In the genomic region with DNA sequence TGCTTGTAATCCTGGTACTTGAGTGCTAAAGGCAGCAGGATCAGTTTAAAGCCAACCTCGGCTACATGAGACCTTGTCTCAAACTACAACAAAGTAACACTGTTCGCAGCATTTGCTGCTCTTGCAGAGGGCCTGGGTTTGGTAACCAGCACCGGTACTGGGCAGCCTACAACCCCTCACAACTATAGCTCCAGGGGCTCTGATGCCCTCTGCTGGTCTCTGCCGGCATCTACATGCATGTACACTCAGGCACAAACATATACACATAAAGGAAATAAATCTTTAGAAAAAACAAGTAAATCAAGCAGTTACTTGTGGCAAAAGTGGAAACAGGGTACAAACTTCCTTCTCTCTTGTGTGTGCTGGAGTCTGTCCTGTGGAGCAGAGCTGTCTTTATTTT, we compare ENCODE assay signal across 12 mouse cellular contexts. TPM values are rescaled to one million over a fixed set of nuclear protein-coding genes. Genes with fewer than 3 reads are reported as not detected.
DNase-seq lines count a peak whose midpoint lies in the region; ATAC-seq lines count a peak whose summit lies in the region.
"Had no signal": no experiment of that assay in that cellular context is flagged by ENCODE, and none has a peak within 500 bp of the region (broad histone marks: within the 10 kb centered on the region; RNA-seq: fewer than 3 reads in every experiment).

No protein-coding gene starts in this region.

- H3K27ac ChIP-seq in kidney, embryonic 15.5 days = 0 out of 2 replicates have a peak overlapping the region, but pooled peaks have one; percentile 70
- H3K27ac ChIP-seq in hindbrain, embryonic 16.5 days (ENCODE audit: low read depth, low read length) = no peak overlapping the region
- H3K27ac ChIP-seq: midbrain, embryonic 15.5 days had no signal

- peaks cover 4% of the 10 kb centered on the region; the same call in 1 of the 2 replicates for H3K36me3 ChIP-seq in kidney, embryonic 15.5 days
- H3K36me3 ChIP-seq in hindbrain, embryonic 16.5 days (ENCODE audit: control insufficient read depth, insufficient read depth, low read length) = no peaks in the 10 kb centered on the region
- H3K36me3 ChIP-seq: heart, embryonic 15.5 days; midbrain, embryonic 15.5 days had no signal

- H3K9ac ChIP-seq in kidney, embryonic 15.5 days = no peak overlapping the region
- H3K9ac ChIP-seq in hindbrain, embryonic 16.5 days (ENCODE audit: low read depth, low read length) = no peak overlapping the region
- H3K9ac ChIP-seq: heart, embryonic 15.5 days; midbrain, embryonic 15.5 days had no signal

- H3K4me1 ChIP-seq in kidney, embryonic 15.5 days = peaks cover 15% of the 10 kb centered on the region
- no peaks in the 10 kb centered on the region; the same call in 1 of the 2 replicates for H3K4me1 ChIP-seq in hindbrain, embryonic 16.5 days (ENCODE audit: control insufficient read depth, insufficient read depth, low read depth, low read length)
- H3K4me1 ChIP-seq: midbrain, embryonic 15.5 days had no signal

- H3K4me2 ChIP-seq in kidney, embryonic 15.5 days = no peak overlapping the region
- H3K4me2 ChIP-seq in hindbrain, embryonic 16.5 days (ENCODE audit: low read length) = no peak overlapping the region
- H3K4me2 ChIP-seq: heart, embryonic 15.5 days; midbrain, embryonic 15.5 days had no signal

- WGBS in kidney, embryonic 15.5 days = 91% methylated on average over 4 of the region's 4 CpGs
- 89% methylated on average over 4 of the region's 4 CpGs for WGBS in hindbrain, embryonic 16.5 days

- no peaks in the 10 kb centered on the region for H3K27me3 ChIP-seq in kidney, embryonic 15.5 days
- no peaks in the 10 kb centered on the region for H3K27me3 ChIP-seq in hindbrain, embryonic 16.5 days (replicated peaks; ENCODE audit: control insufficient read depth, insufficient read depth, low read length)
- H3K27me3 ChIP-seq: heart, embryonic 15.5 days; midbrain, embryonic 15.5 days had no signal

- no peak overlapping the region for H3K4me3 ChIP-seq in kidney, embryonic 15.5 days (replicated peaks)
- no peak overlapping the region for H3K4me3 ChIP-seq in hindbrain, embryonic 16.5 days (ENCODE audit: low read length)
- H3K4me3 ChIP-seq: heart, embryonic 15.5 days; midbrain, embryonic 15.5 days had no signal

- DNase-seq in kidney, postnatal 25 days = no peak
- DNase-seq in thymus, postnatal 4 days = peak; percentile 45
- DNase-seq in thymus, postnatal 25 days = no peak
- DNase-seq in T-cell, adult 2 months (ENCODE audit: low spot score) = no peak
- DNase-seq: adrenal gland, postnatal 25 days; cerebellum, adult 2 months had no signal

- no peaks in the 10 kb centered on the region for H3K9me3 ChIP-seq in kidney, embryonic 15.5 days (replicated peaks)
- no peaks in the 10 kb centered on the region for H3K9me3 ChIP-seq in hindbrain, embryonic 16.5 days (ENCODE audit: control insufficient read depth, low read length)
- H3K9me3 ChIP-seq: heart, embryonic 15.5 days; midbrain, embryonic 15.5 days had no signal

- no peak for ATAC-seq in kidney, embryonic 15.5 days (replicated peaks; ENCODE audit: low FRiP score)
- 0 out of 2 replicates have a peak, but pooled peaks have one; percentile 41 for ATAC-seq in granulocyte monocyte progenitor cell, adult 5-6 weeks (replicated peaks; ENCODE audit: poor library complexity, severe bottlenecking)
- no peak for ATAC-seq in hindbrain, embryonic 16.5 days
- ATAC-seq: intestine, embryonic 16.5 days; midbrain, embryonic 15.5 days had no signal

RNA-seq across cellular contexts. Expression of a gene that starts 11.5 kb away (rescaled TPM):
- 1.3 TPM in 2 replicates for polyA plus RNA-seq in kidney, embryonic 15.5 days (2015; fragmentation: Nextera tagmentation; extraction: Ambion mirVana)
- 5.8 and 7.5 TPM in 2 replicates for total RNA-seq in granulocyte monocyte progenitor cell, adult 5-6 weeks (2014; fragmentation: Nextera tagmentation)
- 1.2 and 2.2 TPM in 2 replicates for total RNA-seq in granulocyte monocyte progenitor cell, adult 5-6 weeks (2017)
- 2.5 and 2.6 TPM in 2 replicates for polyA plus RNA-seq in hindbrain, embryonic 16.5 days (2015; fragmentation: Nextera tagmentation; extraction: Ambion mirVana)

RNA-seq across cellular contexts. Expression of a gene that starts 19.6 kb away (rescaled TPM):
- 19.4 and 19.5 TPM in 2 replicates for polyA plus RNA-seq in kidney, embryonic 15.5 days (2015; fragmentation: Nextera tagmentation; extraction: Ambion mirVana)
- total RNA-seq in granulocyte monocyte progenitor cell, adult 5-6 weeks (2014; fragmentation: Nextera tagmentation) = 19.7 and 22.7 TPM in 2 replicates
- 4.6 and 9.0 TPM in 2 replicates for total RNA-seq in granulocyte monocyte progenitor cell, adult 5-6 weeks (2017)
- 12.4 and 14.6 TPM in 2 replicates for polyA plus RNA-seq in hindbrain, embryonic 16.5 days (2015; fragmentation: Nextera tagmentation; extraction: Ambion mirVana)

RNA-seq across cellular contexts. Expression of a gene that starts 21.3 kb away (rescaled TPM):
- 8.9 and 9.0 TPM in 2 replicates for polyA plus RNA-seq in kidney, embryonic 15.5 days (2015; fragmentation: Nextera tagmentation; extraction: Ambion mirVana)
- 13.7 and 28.2 TPM in 2 replicates for total RNA-seq in granulocyte monocyte progenitor cell, adult 5-6 weeks (2014; fragmentation: Nextera tagmentation)
- 18.2 and 35.0 TPM in 2 replicates for total RNA-seq in granulocyte monocyte progenitor cell, adult 5-6 weeks (2017)
- polyA plus RNA-seq in hindbrain, embryonic 16.5 days (2015; fragmentation: Nextera tagmentation; extraction: Ambion mirVana) = 64.0 and 80.0 TPM in 2 replicates

RNA-seq across cellular contexts. Expression of a gene that starts 44.8 kb away (rescaled TPM):
- 28.4 and 28.7 TPM in 2 replicates for polyA plus RNA-seq in kidney, embryonic 15.5 days (2015; fragmentation: Nextera tagmentation; extraction: Ambion mirVana)
- total RNA-seq in granulocyte monocyte progenitor cell, adult 5-6 weeks (2014; fragmentation: Nextera tagmentation) = 20.4 and 31.6 TPM in 2 replicates
- 25.5 and 40.2 TPM in 2 replicates for total RNA-seq in granulocyte monocyte progenitor cell, adult 5-6 weeks (2017)
- polyA plus RNA-seq in hindbrain, embryonic 16.5 days (2015; fragmentation: Nextera tagmentation; extraction: Ambion mirVana) = 43.1 and 47.5 TPM in 2 replicates

RNA-seq across cellular contexts. Expression of a gene that starts 45.3 kb away (rescaled TPM):
- polyA plus RNA-seq in kidney, embryonic 15.5 days (2015; fragmentation: Nextera tagmentation; extraction: Ambion mirVana) = 207 and 229 TPM in 2 replicates
- 202 and 249 TPM in 2 replicates for total RNA-seq in granulocyte monocyte progenitor cell, adult 5-6 weeks (2014; fragmentation: Nextera tagmentation)
- 134 and 198 TPM in 2 replicates for total RNA-seq in granulocyte monocyte progenitor cell, adult 5-6 weeks (2017)
- 163 and 189 TPM in 2 replicates for polyA plus RNA-seq in hindbrain, embryonic 16.5 days (2015; fragmentation: Nextera tagmentation; extraction: Ambion mirVana)
